Mouse (Mus musculus) liver, embryonic 11.5 days (tissue): ENCODE measurements around the gene Krtap4-6. TPM values are rescaled to one million over a fixed set of nuclear protein-coding genes. Genes with fewer than 3 reads are reported as not detected.

Source experiments
- ATAC-seq: fragments of 200-750 bp; cut with Nextera tagmentation; replicated peaks from 2 replicates; pipeline ENCODE4 v1.8.0; 2017; ENCODE audit warnings: moderate number of reproducible peaks, mild to moderate bottlenecking, moderate TSS enrichment, moderate library complexity; ENCODE audit not compliant: low FRiP score
- DNase-seq: peaks from one replicate; pipeline ENCODE4 v3.0.0-alpha.2; 2017; ENCODE audit warnings: low spot score
- H3K27ac ChIP-seq: fragments of 300-500 bp; sonication (generic); 2 replicates; pipeline ENCODE4 v1.5.1; 2014; ENCODE audit warnings: mild to moderate bottlenecking, low read depth, low read length, control low read depth
- H3K27me3 ChIP-seq: fragments of 300-500 bp; sonication (generic); replicated peaks from 2 replicates; pipeline ENCODE4 v1.6.1; 2014; ENCODE audit warnings: low read length, mixed read lengths; ENCODE audit not compliant: control insufficient read depth, insufficient read depth
- H3K36me3 ChIP-seq: fragments of 300-500 bp; sonication (generic); 2 replicates; pipeline ENCODE4 v1.6.1; 2014; ENCODE audit warnings: mild to moderate bottlenecking, low read length, moderate library complexity, mixed read lengths; ENCODE audit not compliant: control insufficient read depth, insufficient read depth
- H3K4me1 ChIP-seq: fragments of 300-500 bp; sonication (generic); replicated peaks from 2 replicates; pipeline ENCODE4 v1.6.1; 2014; ENCODE audit warnings: low read length, mixed read lengths; ENCODE audit not compliant: control insufficient read depth, insufficient read depth
- H3K4me2 ChIP-seq: fragments of 300-500 bp; sonication (generic); 2 replicates; pipeline ENCODE4 v1.6.1; 2014; ENCODE audit warnings: mild to moderate bottlenecking, control low read depth, moderate library complexity
- H3K4me3 ChIP-seq: fragments of 300-500 bp; sonication (generic); 2 replicates; pipeline ENCODE4 v1.5.1; 2014; ENCODE audit warnings: low read depth, low read length, control low read depth
- H3K9ac ChIP-seq: fragments of 300-500 bp; sonication (generic); 2 replicates; pipeline ENCODE4 v1.6.1; 2014; ENCODE audit warnings: low read depth, low read length, control low read depth
- H3K9me3 ChIP-seq: fragments of 300-500 bp; sonication (generic); 2 replicates; pipeline ENCODE4 v1.6.1; 2016; ENCODE audit warnings: low read length, inconsistent platforms, mixed read lengths; ENCODE audit not compliant: control insufficient read depth
- WGBS: fragments of 180-500 bp; shearing (Covaris S2); extraction: QIAGEN DNeasy Blood & Tissue Kit; methylation state at CpG from one replicate; pipeline ENCODE4 v1.1.7; 2014; 5-methylcytosine and 5-hydroxymethylcytosine counted together
- polyA plus RNA-seq: library from polyadenylated mRNA; unstranded; fragments of >200 nt; fragmentation: Nextera tagmentation; extraction: Ambion mirVana; gene quantifications from 2 replicates; pipeline ENCODE4 v1.2.1, GENCODE M21; 2014

Gene Krtap4-6
- polyA plus RNA-seq, 1 experiment from 2014 or later, result not detected

DNA sequence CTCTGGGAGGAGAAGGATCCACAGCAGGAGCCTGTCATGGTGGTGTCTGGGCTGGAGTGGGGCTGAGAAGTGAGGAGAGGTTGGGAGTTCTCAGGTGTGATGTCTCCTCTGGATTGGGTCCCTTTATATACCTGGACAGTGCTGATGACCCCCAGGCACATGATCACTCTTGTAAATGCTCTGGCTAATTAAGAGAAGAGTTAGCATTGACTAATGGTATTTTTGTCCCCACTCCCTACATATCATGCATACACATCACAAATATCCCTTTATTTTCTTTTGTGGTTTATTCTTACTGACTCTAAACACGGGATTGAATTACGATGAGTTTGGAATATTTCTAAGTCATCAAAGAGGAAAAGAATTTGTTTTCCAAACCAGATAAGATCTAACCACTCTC lies 45.4 kb downstream of the Krtap4-6 start, which contains the start of gene Gm11562:
TSS of gene Gm11562 (minus strand) at position 101 of the 400 bp plus-strand sequence.
- Histone ChIP-seq H3K9me3 (no peaks in the 10 kb centered on the region), H3K9ac (no peak within 1 kb of the TSS), H3K27me3 (no peaks in the 10 kb centered on the region), H3K4me3 (no peak within 1 kb of the TSS), H3K27ac (no peak within 1 kb of the TSS), H3K36me3 (no peaks in the 10 kb centered on the region), H3K4me2 (no peak within 1 kb of the TSS), H3K4me1 (no peaks in the 10 kb centered on the region)
- WGBS, result 79% methylated on average over 2 of the region's 2 CpGs
- DNase-seq (no peak), ATAC-seq (no peak)

Other genes starting within 250 kb of the Krtap4-6 start
- gene Krt12, start 243.7 kb downstream of the Krtap4-6 start, polyA plus RNA-seq, result not detected in 2 replicates
- gene Krt20, start 227.8 kb downstream of the Krtap4-6 start, polyA plus RNA-seq, result 32.1 and 34.1 TPM in 2 replicates
- gene Krt23, start 172.8 kb downstream of the Krtap4-6 start, polyA plus RNA-seq, result 0.38 TPM in 2 replicates
- not detected in 2 replicates for gene Krt39, start 144.6 kb downstream of the Krtap4-6 start, polyA plus RNA-seq
- 0.21 TPM in 1 of 2 replicates, not detected in the other for gene Krt40, start 122.8 kb downstream of the Krtap4-6 start, polyA plus RNA-seq
- gene Krtap3-3, start 115.1 kb downstream of the Krtap4-6 start, polyA plus RNA-seq, result not detected in 2 replicates
- gene Krtap3-2, start 109.1 kb downstream of the Krtap4-6 start, polyA plus RNA-seq, result not detected in 2 replicates
- gene Gm11939, start 106.5 kb downstream of the Krtap4-6 start, polyA plus RNA-seq, result not detected in 2 replicates
- not detected in 2 replicates for gene Krtap3-1, start 99.3 kb downstream of the Krtap4-6 start, polyA plus RNA-seq
- not detected in 2 replicates for gene Krtap1-5, start 84.9 kb downstream of the Krtap4-6 start, polyA plus RNA-seq
- gene Krtap1-4, start 82.3 kb downstream of the Krtap4-6 start, polyA plus RNA-seq, result not detected in 2 replicates
- not detected in 2 replicates for gene Krtap1-3, start 74.6 kb downstream of the Krtap4-6 start, polyA plus RNA-seq
- gene Krtap9-3, start 67.9 kb downstream of the Krtap4-6 start, polyA plus RNA-seq, result not detected in 2 replicates
- not detected in 2 replicates for gene Gm11938, start 62.7 kb downstream of the Krtap4-6 start, polyA plus RNA-seq
- not detected in 2 replicates for gene Gm11937, start 55.8 kb downstream of the Krtap4-6 start, polyA plus RNA-seq
- gene Krtap2-4, start 51.1 kb downstream of the Krtap4-6 start, polyA plus RNA-seq, result not detected in 2 replicates
- not detected in 2 replicates for gene Gm11562, start 45.5 kb downstream of the Krtap4-6 start, polyA plus RNA-seq
- not detected in 2 replicates for gene Krtap4-1, start 37.7 kb downstream of the Krtap4-6 start, polyA plus RNA-seq
- not detected in 2 replicates for gene Krtap4-2, start 30.9 kb downstream of the Krtap4-6 start, polyA plus RNA-seq
- not detected in 2 replicates for gene Krtap4-7, start 21.9 kb downstream of the Krtap4-6 start, polyA plus RNA-seq
- not detected in 2 replicates for gene Gm11555, start 15.7 kb downstream of the Krtap4-6 start, polyA plus RNA-seq
- gene Gm11563, start 7.0 kb downstream of the Krtap4-6 start, polyA plus RNA-seq, result not detected in 2 replicates
- not detected in 2 replicates for gene Gm14190, start 24.8 kb upstream of the Krtap4-6 start, polyA plus RNA-seq
- not detected in 2 replicates for gene Gm14180, start 68.3 kb upstream of the Krtap4-6 start, polyA plus RNA-seq
- not detected in 2 replicates for gene Gm11595, start 107.0 kb upstream of the Krtap4-6 start, polyA plus RNA-seq
- gene Krtap4-8, start 114.7 kb upstream of the Krtap4-6 start, polyA plus RNA-seq, result not detected in 2 replicates
- gene Krtap4-9, start 119.2 kb upstream of the Krtap4-6 start, polyA plus RNA-seq, result not detected in 2 replicates
- not detected in 2 replicates for gene Gm11596, start 127.5 kb upstream of the Krtap4-6 start, polyA plus RNA-seq
- not detected in 2 replicates for gene Gm11569, start 133.0 kb upstream of the Krtap4-6 start, polyA plus RNA-seq
- not detected in 2 replicates for gene Gm11554, start 138.5 kb upstream of the Krtap4-6 start, polyA plus RNA-seq
- not detected in 2 replicates for gene Krtap4-13, start 143.9 kb upstream of the Krtap4-6 start, polyA plus RNA-seq
- gene Gm11564, start 149.7 kb upstream of the Krtap4-6 start, polyA plus RNA-seq, result not detected in 2 replicates
- not detected in 2 replicates for gene 2300003K06Rik, start 172.1 kb upstream of the Krtap4-6 start, polyA plus RNA-seq
- not detected in 2 replicates for gene Krtap4-16, start 185.6 kb upstream of the Krtap4-6 start, polyA plus RNA-seq
- gene Gm11568, start 192.0 kb upstream of the Krtap4-6 start, polyA plus RNA-seq, result not detected in 2 replicates
- not detected in 2 replicates for gene Gm11559, start 198.5 kb upstream of the Krtap4-6 start, polyA plus RNA-seq
- gene Krtap9-1, start 207.4 kb upstream of the Krtap4-6 start, polyA plus RNA-seq, result not detected in 2 replicates
- not detected in 2 replicates for gene Gm11567, start 213.2 kb upstream of the Krtap4-6 start, polyA plus RNA-seq
- not detected in 2 replicates for gene Krtap31-1, start 242.0 kb upstream of the Krtap4-6 start, polyA plus RNA-seq
- not detected in 2 replicates for gene Gm11565, start 248.8 kb upstream of the Krtap4-6 start, polyA plus RNA-seq